Mouse (Mus musculus): ENCODE results near the gene Ctbs.
"Not testable (repeated sequence)": the region's sequence is repeated elsewhere in the genome, so short reads cannot be mapped to it uniquely, and the experiment has no call there.

The Ctbs gene

DNA sequence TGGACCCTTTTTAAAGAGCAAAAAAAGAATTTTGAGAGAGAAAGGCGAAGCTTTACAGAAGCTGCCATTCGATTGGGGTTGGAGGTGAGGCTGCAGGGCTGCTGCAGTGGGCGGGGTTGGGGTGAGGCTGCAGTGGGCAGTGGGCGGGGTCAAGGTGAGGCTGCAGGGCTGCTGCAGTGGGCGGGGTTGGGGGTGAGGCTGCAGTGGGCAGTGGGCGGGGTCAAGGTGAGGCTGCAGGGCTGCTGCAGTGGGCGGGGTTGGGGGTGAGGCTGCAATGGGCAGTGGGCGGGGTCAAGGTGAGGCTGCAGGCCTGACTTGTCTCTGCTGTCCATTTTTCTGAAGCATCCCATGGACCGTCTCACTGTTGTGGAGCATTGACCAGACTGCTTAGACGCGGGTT is 16.5 kb upstream of the Ctbs start:
- in situ Hi-C loops (cut with MboI, MseI) = not testable (repeated sequence)

DNA sequence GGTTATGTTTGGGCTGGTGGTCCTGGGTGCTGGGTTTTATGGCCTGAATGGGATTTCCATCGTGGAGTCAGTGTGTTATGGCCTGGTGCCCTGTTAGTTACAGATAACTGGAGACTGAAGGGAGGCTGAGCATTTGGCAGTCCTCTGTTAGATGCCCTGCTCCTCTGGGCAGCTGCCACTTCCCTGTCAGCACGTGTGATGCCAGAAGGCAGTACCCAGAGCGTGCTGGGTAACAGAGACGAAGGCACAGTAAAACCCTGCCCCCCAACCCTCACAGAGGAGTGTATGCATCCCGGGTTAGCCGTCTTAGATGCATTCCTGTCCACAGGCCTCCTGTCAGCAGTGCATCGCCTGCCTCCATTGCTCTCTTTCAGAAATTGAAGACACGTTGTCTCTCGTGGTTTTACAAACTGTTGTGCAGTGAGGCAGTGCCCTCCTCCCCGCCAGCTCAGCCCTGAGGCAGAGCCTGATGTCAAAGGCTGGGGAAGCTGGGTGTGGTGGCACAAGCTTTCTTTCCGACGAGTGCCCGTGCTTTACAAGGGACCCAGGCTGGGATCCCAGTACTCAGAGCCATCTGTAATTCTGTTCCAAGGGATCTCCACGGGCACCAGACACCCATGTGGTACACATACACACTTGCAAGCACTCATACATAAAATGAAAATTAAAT is 15.8 kb upstream of the Ctbs start:
- in situ Hi-C loops (cut with MboI, MseI) = no loop called here

DNA sequence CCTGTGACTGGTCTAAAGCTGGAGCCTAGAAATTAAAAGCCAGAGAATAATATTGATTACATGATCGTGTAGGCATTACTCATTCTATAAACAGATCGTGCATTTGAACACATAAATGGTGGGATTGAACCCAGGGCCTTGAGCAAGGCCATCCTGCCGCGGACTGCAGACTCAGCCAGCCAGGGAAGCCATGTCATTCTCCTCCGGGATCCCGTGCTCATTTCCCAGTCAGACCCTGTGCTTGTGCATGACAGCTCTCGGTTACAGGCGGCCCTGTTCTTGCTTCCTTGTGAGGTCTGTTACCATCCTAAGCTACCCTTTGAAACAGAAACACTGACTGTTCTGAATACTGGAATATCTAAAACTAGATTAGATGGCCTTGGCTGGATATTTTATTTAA is 14.9 kb upstream of the Ctbs start:
- in situ Hi-C loops (cut with MboI, MseI) = no loop called here

DNA sequence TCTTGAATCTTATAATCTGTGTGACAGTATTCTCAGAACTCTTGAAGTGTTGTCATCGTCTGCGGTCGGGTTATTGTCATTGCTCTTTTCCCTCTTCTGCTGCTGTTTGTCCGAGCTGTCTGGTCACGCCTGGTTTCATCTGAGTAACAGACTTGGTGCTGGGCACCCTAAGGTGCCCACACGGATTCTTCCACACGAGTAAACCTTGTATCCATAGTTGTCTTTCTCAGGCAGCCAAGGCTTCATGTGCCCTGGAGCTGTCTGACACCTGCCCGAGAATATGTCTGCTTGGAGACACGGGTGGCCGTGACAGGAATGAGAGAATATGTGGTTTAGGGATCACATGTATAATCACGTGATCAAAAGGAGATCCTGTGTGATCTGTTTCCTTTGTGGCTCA is 14.1 kb upstream of the Ctbs start:
- in situ Hi-C loops (cut with MboI, MseI) = no loop called here

DNA sequence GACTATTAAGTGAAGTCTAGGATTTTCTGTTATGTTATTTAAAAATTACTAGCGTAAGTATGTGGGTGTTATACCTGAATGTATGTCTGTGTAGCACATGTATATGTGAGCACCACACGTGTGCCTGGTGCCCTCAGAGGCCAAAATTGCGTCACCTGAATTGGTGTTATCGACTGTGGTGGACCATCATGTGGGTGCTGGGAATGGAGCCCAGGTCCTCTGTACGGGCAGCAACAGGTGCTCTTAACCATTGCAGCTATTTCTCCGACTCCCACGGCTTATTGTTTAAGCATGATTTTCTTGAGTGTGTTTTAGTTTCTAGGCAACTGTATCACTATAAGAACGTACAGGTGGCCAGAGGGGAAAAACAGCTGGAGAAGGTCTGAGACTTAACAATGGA is 13.5 kb upstream of the Ctbs start:
- in situ Hi-C loops (cut with MboI, MseI) = no loop called here

DNA sequence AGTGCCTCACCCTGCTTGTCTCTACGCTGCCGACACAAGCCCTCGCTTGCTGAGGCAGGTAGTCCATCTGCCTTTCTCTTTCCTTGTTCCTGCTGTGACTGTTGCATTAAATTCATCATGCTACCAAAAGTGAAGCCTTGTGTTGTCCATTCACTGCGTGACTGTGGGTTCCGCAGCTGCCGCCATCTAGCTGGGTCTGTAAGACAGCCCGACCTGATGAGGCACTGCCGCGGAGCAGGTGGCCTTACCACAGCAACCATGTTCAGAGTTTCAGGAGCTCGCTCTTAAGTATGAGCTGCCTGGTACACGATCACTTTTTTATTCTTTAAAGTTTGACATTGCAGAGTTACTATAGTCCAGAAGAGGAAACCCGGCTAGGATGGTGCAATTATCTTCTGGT is 9.6 kb upstream of the Ctbs start:
- in situ Hi-C loops (cut with MboI, MseI) = no loop called here

DNA sequence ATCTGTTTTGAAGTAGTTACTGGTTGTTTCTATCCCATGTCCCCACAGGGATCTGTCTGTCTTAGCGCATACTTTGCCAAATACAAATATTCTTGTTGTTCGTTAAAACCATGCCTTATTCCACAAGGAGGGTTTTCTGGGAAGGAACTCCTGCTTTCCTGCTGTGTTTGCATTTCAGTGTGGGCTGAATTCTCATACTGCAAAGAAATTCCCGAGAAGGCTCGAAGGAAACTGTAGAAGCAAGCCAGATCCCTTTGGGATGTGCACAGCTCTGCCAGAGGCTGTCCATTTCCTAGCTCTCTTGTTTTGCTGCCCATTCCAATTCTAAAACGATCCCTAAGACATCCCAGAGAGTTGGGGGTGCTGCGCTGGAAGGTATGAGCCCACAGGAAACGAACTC is 9.2 kb upstream of the Ctbs start:
- in situ Hi-C loops (cut with MboI, MseI) = no loop called here

DNA sequence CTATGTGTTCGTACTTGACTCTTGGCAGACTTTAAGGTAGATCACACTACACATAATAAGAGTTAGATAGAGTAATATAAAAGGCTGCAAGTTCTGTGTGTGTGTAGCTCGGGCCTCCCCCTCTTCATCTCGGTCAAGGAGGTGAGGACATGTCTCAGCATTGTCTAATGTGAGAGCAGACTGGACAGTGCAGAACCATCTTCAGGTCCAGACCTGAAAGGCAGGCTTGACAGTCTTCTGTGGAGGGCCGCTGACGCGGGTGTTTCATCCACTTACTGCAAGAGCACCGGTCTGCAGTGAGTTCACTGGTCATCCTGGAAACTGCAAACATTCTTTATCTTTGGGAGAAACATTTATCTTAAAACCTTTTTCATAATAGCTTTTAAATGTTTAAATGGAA is 7.1 kb upstream of the Ctbs start:
- in situ Hi-C loops (cut with MboI, MseI) = no loop called here

DNA sequence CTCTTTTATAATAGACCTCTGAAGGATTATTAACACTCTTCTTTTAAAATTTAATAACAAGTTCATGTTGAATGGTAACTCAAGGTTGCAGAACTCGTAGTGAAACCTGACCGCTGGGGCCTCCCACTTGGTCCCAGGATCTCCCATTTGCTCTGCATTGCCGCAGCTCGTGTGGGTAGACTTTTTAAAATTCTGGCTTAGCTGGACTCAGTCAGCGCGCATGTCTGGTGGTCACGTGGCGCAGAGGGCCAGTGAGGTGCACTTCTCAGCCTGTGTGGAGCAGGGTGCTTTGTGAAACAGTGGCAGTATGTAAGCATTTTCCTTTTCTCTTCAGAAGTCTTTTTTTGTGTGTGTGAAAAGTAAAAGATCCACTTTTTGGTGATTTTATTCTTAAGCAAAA is 6.7 kb upstream of the Ctbs start:
- in situ Hi-C loops (cut with MboI, MseI) = no loop called here

DNA sequence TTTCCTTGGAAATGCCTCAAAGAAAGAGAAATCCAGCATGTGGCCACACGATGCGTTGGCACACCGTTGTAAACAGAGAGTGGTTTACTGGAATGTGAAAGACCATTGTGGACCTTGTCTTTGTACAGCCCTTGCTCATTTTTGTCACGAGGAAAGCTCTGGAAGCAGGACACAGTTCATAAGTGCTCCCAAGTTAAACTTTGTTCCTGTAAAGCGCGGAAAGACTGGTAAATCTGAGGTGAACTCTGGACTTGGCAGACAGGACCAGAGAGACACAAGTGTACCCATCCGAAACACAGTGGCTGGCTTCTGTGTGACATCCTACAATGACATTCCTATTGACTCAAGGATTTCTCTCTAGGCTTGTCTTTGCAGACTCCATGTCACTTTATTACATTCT is 6.2 kb upstream of the Ctbs start:
- in situ Hi-C loops (cut with MboI, MseI) = no loop called here

DNA sequence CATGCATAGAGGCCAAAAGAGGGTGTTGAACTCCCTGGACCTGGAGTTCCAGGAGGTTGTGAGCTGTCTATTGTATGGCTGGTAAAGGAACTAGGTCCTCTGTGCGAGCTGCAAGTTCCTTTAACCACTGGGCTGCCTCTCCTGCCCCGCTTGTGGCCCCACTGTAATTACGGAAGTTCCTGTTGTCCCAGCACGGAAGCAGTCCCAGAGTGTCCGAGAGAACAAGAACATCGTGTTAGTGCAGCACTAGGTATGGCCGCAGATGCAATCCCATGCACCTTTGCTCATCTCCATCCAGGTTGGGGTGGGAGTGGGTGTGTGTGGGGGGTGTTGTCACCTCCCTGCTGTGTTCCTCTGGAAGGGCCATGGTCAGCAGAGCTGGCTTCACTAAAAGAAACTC is 4.7 kb upstream of the Ctbs start:
- in situ Hi-C loops (cut with MboI, MseI) = no loop called here

DNA sequence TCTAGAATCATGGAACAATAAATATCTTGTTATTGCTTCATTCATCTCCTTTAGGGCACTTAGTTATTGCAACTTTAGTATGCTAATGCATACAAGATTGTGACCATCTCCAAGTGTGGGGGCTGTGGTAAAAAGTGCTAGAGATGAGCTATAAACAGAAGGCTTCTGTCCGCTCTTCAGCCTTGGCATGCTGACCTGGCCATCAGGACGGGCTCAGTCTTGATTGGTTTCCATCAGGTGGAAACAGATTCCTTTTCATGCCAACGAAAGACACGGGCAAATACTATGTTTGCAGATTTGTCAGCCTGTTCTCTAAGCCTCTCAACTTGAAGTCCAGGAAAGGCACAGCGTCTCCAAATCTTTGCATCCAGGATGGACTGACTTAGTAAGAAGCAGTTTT is 2.4 kb upstream of the Ctbs start:
- in situ Hi-C loops (cut with MboI, MseI) = no loop called here

DNA sequence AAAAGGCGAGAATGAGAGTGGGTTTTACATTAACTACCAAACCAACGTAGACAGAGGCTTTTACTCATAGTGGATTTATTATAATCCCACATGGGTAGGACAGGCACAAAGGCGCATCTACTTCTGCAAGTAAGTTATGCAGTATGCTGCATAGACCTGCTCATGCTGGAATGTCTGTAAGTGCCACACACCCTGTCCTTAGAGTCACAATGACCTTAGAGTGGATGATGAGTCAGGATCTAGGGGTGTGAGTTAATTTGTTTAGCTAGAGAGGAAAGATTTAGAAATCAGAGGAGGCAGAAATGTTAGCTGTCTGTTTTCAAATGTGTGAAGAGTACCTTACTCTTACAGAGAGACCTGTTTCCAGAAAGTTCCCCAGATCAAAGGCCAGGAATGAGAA is 2.0 kb upstream of the Ctbs start:
- in situ Hi-C loops (cut with MboI, MseI) = no loop called here

DNA sequence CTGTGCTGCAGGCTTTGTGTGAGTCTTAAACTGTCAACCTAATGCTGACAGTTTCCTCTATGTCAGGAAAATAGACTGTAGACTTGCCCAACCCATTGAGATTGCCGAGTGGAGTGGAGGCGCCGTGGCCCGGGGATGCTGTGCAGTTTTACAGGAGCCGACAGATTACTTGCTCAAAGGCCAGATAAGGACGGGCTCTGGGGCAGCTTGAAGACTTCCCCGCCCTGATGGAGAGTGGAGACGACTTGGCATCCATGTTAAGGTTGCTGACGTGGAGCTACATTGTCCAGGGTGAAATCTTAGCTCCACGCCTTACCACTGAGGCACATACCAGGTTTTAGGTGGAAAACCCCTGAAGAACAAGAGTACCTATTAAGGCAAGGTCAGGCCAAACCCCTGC is 1.2 kb upstream of the Ctbs start:
- in situ Hi-C loops (cut with MboI, MseI) = no loop called here

DNA sequence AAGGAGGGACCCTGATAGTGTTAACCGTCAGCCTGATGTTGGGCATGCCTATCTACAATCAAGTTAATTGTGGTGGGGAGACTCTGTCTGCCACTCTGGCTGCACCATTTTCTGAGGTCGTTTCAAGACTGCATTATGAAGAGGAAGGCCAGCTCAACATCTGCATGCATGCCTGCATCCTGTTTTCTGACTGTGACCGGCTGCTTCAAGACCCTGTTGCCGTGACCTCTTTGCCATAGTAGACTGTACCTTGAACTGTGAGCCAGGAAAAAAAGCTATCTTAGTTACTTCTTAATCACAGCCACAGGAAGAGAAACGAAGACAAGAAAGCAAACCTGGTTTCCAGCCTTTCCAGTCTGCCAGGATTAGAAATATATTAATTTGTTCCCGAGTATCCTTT is 626 bp upstream of the Ctbs start:
- in situ Hi-C loops (cut with MboI, MseI) = no loop called here

DNA sequence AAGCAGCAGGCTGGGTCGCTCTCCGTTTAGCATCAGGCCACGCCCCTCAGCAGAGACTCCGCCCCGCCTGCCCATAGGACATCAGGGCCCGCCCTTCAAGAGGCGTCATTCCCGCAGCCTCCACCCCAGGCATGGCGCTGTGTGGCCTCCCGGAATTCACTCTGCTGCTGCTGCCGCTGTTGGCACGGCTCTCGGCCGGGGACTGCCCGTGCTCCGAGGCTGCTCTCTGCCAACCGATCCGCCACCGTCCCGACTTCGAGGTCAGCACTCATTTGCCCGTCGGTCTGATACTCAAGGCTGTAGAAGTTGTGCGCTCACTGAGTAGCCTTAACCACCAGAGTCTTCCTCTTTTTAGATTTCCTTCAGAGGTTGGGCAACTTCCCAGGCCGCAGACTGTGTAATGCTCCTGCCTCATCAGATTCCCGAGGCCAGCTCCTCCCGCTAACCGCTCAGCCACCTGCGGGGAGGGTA is 811 bp downstream of the Ctbs start:
- in situ Hi-C loops (cut with MboI, MseI) = loop anchor here in 1 of 2 experiments (5.0 kb wide), 1 partner anchor 52 kb away; no protein-coding TSS in a partner anchor

DNA sequence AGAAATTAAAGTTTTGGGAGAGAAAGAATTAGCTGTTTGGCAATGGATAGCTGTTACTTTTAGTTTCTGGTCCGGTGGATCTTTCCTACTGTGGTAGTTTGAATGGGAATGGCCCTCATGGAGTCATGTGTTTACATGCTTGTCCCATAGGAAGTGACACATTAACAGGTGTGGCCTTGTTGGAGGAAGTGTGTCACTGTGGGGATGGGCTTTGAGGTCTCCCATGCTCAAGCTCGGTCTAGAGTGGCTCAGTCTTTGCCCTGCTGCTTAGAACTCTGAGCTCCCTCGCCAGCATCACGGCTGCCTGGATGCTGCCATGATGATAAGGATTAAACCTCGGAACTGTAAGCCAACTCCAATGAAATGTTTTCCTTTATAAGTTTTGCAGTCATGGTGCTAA is 1.8 kb downstream of the Ctbs start:
- in situ Hi-C loops (cut with MboI, MseI) = loop anchor here in 1 of 2 experiments (5.0 kb wide), 1 partner anchor 51 kb away; no protein-coding TSS in a partner anchor

DNA sequence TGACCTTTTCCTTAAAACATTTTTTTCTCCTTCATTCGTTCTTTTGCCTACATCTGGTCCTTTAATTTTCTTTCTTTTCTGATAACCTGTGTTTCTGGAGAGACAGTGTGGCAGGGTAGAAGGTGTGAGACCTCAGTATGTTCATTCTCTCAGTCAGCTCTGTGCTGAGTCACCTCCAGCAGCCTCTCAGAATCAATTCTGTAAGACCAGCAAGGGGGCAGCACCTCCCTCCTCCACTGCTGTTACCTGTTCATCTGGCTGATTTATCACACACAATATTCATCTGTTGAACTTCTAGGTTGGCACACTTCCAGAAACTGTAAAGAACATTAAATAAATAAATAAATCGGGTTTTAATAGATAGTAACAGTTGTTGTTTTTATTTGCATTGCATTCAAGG is 13.3 kb downstream of the Ctbs start:
- in situ Hi-C loops (cut with MboI, MseI) = no loop called here

DNA sequence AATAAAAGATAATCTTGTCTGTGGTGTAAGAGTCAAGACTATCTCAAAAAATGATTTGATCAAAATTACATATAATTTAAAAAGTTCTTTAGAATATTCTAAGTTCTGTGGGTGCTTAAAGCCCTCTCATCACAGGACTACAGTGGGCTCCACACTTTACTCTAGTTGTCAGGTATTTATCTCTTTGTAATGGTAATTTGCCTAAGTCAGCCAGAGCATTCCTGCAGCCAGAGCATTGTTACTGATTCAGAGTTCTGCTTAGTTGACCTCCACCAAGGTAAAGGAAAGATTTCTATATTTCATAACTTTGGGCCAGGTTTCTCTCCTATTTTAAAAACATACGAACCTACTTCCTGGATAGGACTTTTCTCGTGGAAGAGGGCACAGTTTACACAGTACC is 19.6 kb downstream of the Ctbs start:
- in situ Hi-C loops (cut with MboI, MseI) = no loop called here

DNA sequence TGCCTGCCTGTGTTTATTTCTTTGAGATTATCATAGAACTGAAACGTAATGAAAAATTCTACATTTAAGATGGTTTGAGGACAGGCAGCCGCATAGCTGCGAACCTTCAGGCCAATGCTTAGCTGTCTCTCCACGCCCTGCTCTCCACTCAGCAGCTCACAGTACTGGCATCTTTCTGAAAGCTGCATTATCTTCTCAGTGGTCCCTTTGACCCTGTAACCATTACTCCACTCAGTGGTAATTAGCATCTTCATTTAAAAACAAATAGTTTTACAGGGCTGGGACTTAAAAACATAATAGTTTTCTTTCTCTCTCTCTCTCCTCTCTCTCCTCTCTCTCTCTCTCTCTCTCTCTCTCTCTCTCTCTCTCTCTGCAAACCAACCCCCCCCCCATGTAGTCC is 23.1 kb downstream of the Ctbs start:
- in situ Hi-C loops (cut with MboI, MseI) = no loop called here

DNA sequence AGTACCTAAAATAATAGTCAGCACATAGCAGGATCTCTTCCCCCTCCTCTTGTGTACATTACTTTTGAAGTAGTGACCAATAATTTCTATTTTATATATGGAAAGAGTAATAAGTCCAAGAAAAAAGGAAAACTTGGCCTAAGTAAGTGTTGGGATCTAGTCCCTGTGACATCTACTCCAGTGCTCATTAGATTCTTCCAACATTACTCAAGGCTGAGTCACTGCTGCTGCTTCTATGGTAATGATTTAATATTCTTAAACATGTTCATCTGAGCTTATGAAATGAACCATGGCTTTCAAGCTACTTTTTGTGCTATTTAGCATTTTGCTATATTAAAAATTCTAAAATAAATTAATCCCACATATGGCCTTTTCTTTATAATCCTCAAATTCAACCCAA is 24.1 kb downstream of the Ctbs start:
- in situ Hi-C loops (cut with MboI, MseI) = no loop called here

DNA sequence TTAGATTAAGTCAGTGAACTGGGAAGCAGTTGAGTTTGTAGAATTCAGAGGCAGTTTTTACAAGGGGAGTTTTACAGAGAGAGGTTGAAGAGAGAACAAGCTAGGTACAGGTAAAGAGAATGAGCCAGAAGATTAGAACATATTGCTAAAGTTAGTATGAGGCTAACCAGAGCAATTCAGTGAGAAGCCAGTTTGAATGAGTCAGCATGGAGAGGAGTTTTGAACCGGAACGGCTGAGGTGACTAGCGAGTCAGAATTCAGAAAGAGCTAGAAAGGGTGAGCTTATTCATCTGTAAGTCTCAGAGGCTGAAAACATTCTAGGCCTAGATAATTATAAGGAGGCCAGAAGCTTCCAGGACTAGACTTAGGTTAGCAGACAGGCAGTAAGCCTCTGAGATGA is 24.8 kb downstream of the Ctbs start:
- in situ Hi-C loops (cut with MboI, MseI) = no loop called here

DNA sequence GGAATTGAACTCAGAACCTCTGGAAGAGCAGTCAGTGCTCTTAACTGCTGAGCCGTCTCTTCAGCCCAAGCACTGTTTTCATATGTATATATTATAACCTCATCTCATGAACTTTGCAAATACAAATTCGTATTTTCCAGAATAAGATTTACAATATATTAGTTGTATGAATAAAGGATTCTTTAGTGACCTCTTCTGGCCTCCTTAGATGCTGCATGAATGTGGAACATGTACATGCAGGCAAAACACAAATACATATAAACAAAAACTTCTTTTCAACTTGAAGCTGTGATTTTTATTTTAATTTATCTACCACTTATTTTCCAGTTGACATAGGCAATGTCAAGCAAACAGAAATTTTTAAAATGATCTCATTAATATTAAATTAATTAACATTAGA is 32.4 kb downstream of the Ctbs start:
- in situ Hi-C loops (cut with MboI, MseI) = no loop called here

DNA sequence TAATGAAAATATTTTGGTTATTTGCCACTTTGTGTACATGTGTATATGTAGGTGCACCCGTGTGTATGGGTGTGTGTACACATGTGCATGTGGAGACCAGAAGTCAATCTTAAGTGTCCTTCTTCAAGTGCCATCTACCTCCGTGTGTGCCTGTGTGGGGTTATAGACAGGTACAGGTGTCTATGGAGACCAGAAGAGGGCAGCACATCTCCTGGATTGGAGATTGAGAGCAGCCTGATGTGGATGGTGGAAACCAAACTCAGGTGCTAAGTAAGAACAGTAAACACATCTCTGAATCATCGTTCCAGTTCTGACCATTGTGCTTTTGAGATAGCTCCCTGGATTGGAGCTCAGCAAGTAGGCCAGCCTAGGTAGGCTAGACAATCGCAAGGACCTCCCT is 36.9 kb downstream of the Ctbs start:
- in situ Hi-C loops (cut with MboI, MseI) = no loop called here

Data from T-helper 17 cell (primary cell).